Mouse (Mus musculus) liver, adult (tissue): ENCODE results near the gene Gm20814.
"Not testable (repeated sequence)": the region's sequence is repeated elsewhere in the genome, so short reads cannot be mapped to it uniquely, and the experiment has no call there.

Experiments
- GATA4 ChIP-seq: IDR thresholded peaks from 2 replicates; pipeline ENCODE4 v1.6.1; 2014; ENCODE audit warnings: mild to moderate bottlenecking, low read length; ENCODE audit not compliant: insufficient replicate concordance

Gene Gm20814

GRCm38 (mm10) chrY:75195556-75195955 lies at the start of gene Gm20814:
Gm20814 (plus strand) TSS chrY:75195856.
- TF ChIP-seq GATA4: not testable (repeated sequence)
